Mouse (Mus musculus) forebrain, embryonic 14.5 days (tissue): ENCODE data around the gene B4galt1. TPM values are rescaled to one million over a fixed set of nuclear protein-coding genes. Genes with fewer than 3 reads are reported as not detected.

ENCODE experiments used
- ATAC-seq: fragments of 200-750 bp; cut with Nextera tagmentation; 2 replicates; pipeline ENCODE4 v1.8.0; 2017; ENCODE audit warnings: mild to moderate bottlenecking, moderate library complexity
- DNase-seq: peaks from one replicate; pipeline ENCODE4 v3.0.0-alpha.2; 2015; ENCODE audit warnings: low spot score
- H3K27ac ChIP-seq: fragments of 300-500 bp; sonication (generic); 2 replicates; pipeline ENCODE4 v1.5.1; 2014; ENCODE audit warnings: low read depth, mild to moderate bottlenecking, control low read depth, low read length, moderate library complexity
- H3K27me3 ChIP-seq: fragments of 300-500 bp; sonication (generic); replicated peaks from 2 replicates; pipeline ENCODE4 v1.6.1; 2014; ENCODE audit warnings: low read length, control low read depth, mixed read lengths; ENCODE audit not compliant: control insufficient read depth, insufficient read depth
- H3K36me3 ChIP-seq: fragments of 300-500 bp; sonication (generic); 2 replicates; pipeline ENCODE4 v1.6.1; 2014; ENCODE audit warnings: low read length, control low read depth; ENCODE audit not compliant: control insufficient read depth, insufficient read depth
- H3K4me1 ChIP-seq: fragments of 300-500 bp; sonication (generic); 2 replicates; pipeline ENCODE4 v1.6.1; 2014; ENCODE audit warnings: antibody characterized with exemption, low read length, control low read depth; ENCODE audit not compliant: control insufficient read depth, insufficient read depth
- H3K4me2 ChIP-seq: fragments of 300-500 bp; sonication (generic); 2 replicates; pipeline ENCODE4 v1.6.1; 2014; ENCODE audit warnings: mild to moderate bottlenecking, control low read depth, low read length
- H3K4me3 ChIP-seq: fragments of 300-500 bp; sonication (generic); 2 replicates; pipeline ENCODE4 v1.5.1; 2014; ENCODE audit warnings: low read depth, low read length, control low read depth
- H3K9ac ChIP-seq: fragments of 300-500 bp; sonication (generic); 2 replicates; pipeline ENCODE4 v1.6.1; 2014; ENCODE audit warnings: mild to moderate bottlenecking, low read length, control low read depth, moderate library complexity
- H3K9me3 ChIP-seq: fragments of 300-500 bp; sonication (generic); replicated peaks from 2 replicates; pipeline ENCODE4 v1.6.1; 2016; ENCODE audit warnings: low read length, control low read depth, mixed read lengths; ENCODE audit not compliant: control insufficient read depth
- WGBS: fragments of 180-500 bp; shearing (Covaris S2); extraction: QIAGEN DNeasy Blood & Tissue Kit; methylation state at CpG from one replicate; pipeline ENCODE4 v1.1.7; 2014; 5-methylcytosine and 5-hydroxymethylcytosine counted together
- microRNA-seq: library from miRNA; unstranded; fragments of <30 nt; microRNA quantifications from one replicate; pipeline ENCODE4, GENCODE M21; 2016
- polyA plus RNA-seq: library from polyadenylated mRNA; unstranded; fragments of >200 nt; fragmentation: Nextera tagmentation; extraction: Ambion mirVana; gene quantifications from 2 replicates; pipeline ENCODE4 v1.2.1, GENCODE M21; 2014

Gene B4galt1
- polyA plus RNA-seq, 1 experiment from 2014 or later, result 6.8 TPM

- 77% methylated on average over 4 of the region's 4 CpGs for WGBS
- no peaks in the 10 kb centered on the region for H3K27me3 ChIP-seq
- H3K9me3 ChIP-seq, result no peaks in the 10 kb centered on the region
- no peak overlapping the region for H3K4me2 ChIP-seq
- DNase-seq (no peak), ATAC-seq (no peak)
- H3K27ac ChIP-seq, result no peak overlapping the region
- H3K9ac ChIP-seq, result no peak overlapping the region
- H3K36me3 ChIP-seq, result no peaks in the 10 kb centered on the region
- H3K4me1 ChIP-seq, result no peaks in the 10 kb centered on the region; the same call in 1 of the 2 replicates
- H3K4me3 ChIP-seq, result no peak overlapping the region
Observed at GRCm38 (mm10) chr4:40776416-40776815, 77.4 kb downstream of the B4galt1 start.

GRCm38 (mm10) chr4:40774279-40775259 lies 79.2 kb downstream of the B4galt1 start:
- H3K36me3 ChIP-seq, result no peaks in the 10 kb centered on the region
- no peaks in the 10 kb centered on the region; the same call in 1 of the 2 replicates for H3K4me1 ChIP-seq
- no peak overlapping the region for H3K27ac ChIP-seq
- DNase-seq, result peak; percentile 77
- H3K4me2 ChIP-seq, result peak overlapping the region; percentile 28; the same call in 1 of the 2 replicates
- ATAC-seq, result peak; percentile 56; the same call in 1 of the 2 replicates
- no peaks in the 10 kb centered on the region for H3K9me3 ChIP-seq
- WGBS, result 23% methylated on average over 12 of the region's 12 CpGs
- H3K27me3 ChIP-seq, result no peaks in the 10 kb centered on the region
- H3K4me3 ChIP-seq, result no peak overlapping the region
- H3K9ac ChIP-seq, result no peak overlapping the region

GRCm38 (mm10) chr4:40759876-40760275 lies 93.9 kb downstream of the B4galt1 start:
- H3K27ac ChIP-seq, result no peak overlapping the region
- no peaks in the 10 kb centered on the region for H3K4me1 ChIP-seq
- H3K27me3 ChIP-seq, result 0 out of 2 replicates have a peak, but pooled peaks cover 8% of the 10 kb centered on the region
- WGBS, result 61% methylated on average over 5 of the region's 5 CpGs
- H3K36me3 ChIP-seq, result peaks cover 6% of the 10 kb centered on the region; the same call in 1 of the 2 replicates
- H3K9me3 ChIP-seq, result no peaks in the 10 kb centered on the region
- no peak for DNase-seq
- H3K4me3 ChIP-seq, result no peak overlapping the region
- H3K9ac ChIP-seq, result no peak overlapping the region
- ATAC-seq, result no peak
- no peak overlapping the region for H3K4me2 ChIP-seq

- Histone ChIP-seq H3K4me3 (peak within 1 kb of the TSS; percentile 59), H3K4me2 (peak within 1 kb of the TSS; percentile 81), H3K9ac (peak within 1 kb of the TSS; percentile 71), H3K4me1 (no peaks in the 10 kb centered on the region), H3K36me3 (peaks cover 25% of the 10 kb centered on the region), H3K27ac (peak within 1 kb of the TSS; percentile 58; the same call in 1 of the 2 replicates), H3K27me3 (0 out of 2 replicates have a peak, but pooled peaks cover 6% of the 10 kb centered on the region), H3K9me3 (no peaks in the 10 kb centered on the region)
- WGBS, result under 1% methylated on average over 40 of the region's 40 CpGs
- DNase-seq (peak; percentile 97), ATAC-seq (peak; percentile 99)
Observed at GRCm38 (mm10) chr4:40757780-40758420, 95.9 kb downstream of the B4galt1 start, which contains the start of gene Smu1. Gene Smu1 (minus strand): TSS chr4:40757923.

DNA sequence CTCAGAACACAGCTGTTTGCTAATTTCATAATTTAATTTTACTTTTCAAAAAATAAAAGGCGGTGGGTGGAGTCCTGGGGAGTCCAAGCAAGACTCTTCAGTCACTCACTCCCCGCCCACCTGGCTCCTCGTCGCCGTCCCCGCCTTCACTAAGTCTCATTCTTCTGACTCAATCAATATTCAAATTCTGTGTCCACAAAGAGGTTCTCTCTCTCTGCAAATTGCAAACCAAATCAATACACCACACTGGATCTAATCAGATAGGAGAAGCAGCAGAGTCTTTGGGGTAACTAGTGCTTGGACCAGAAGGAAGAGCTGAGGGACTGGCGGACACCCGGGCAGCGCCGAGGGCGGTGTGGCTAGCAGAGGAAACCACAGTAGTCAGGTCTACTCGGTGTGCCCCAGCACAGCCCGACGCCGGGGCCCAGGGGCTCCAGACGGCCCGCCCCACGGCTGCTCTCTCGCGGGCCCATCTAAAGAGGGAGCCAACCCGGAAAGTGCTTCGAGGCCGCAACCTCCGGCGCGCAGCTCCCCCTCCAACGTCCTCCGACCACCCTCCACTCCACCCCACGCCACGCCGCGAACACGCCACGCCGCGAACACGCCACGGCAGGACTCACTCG lies 96.5 kb downstream of the B4galt1 start:
- Histone ChIP-seq H3K27ac (peak overlapping the region; percentile 58; the same call in 1 of the 2 replicates), H3K4me1 (no peaks in the 10 kb centered on the region), H3K4me2 (peak overlapping the region; percentile 81), H3K4me3 (peak overlapping the region; percentile 59), H3K36me3 (peaks cover 31% of the 10 kb centered on the region), H3K27me3 (0 out of 2 replicates have a peak, but pooled peaks cover 6% of the 10 kb centered on the region), H3K9me3 (no peaks in the 10 kb centered on the region), H3K9ac (peak overlapping the region; percentile 71)
- WGBS, result under 1% methylated on average over 39 of the region's 39 CpGs
- DNase-seq, result no peak
- ATAC-seq, result peak; percentile 83

Small RNAs within 50 kb of the gene (microRNA-seq; reads per million reads assigned to microRNA genes)
- not detected for gene Gm24112
- gene Gm25931, result not detected
- not detected for gene Mir5123

Other genes starting within 250 kb of the B4galt1 start
- 59.1 and 59.5 TPM in 2 replicates for gene Aptx, start 150.8 kb downstream of the B4galt1 start, polyA plus RNA-seq
- 657 and 755 TPM in 2 replicates for gene Dnaja1, start 131.9 kb downstream of the B4galt1 start, polyA plus RNA-seq
- 169 and 177 TPM in 2 replicates for gene Smu1, start 96.1 kb downstream of the B4galt1 start, polyA plus RNA-seq
- not detected in 2 replicates for gene Spink4, start 66.0 kb upstream of the B4galt1 start, polyA plus RNA-seq
- gene Bag1, start 94.3 kb upstream of the B4galt1 start, polyA plus RNA-seq, result 209 and 216 TPM in 2 replicates
- 192 and 200 TPM in 2 replicates for gene Chmp5, start 94.4 kb upstream of the B4galt1 start, polyA plus RNA-seq
- gene Nfx1, start 116.9 kb upstream of the B4galt1 start, polyA plus RNA-seq, result 75.9 and 97.1 TPM in 2 replicates
- gene Aqp7, start 194.1 kb upstream of the B4galt1 start, polyA plus RNA-seq, result not detected in 2 replicates
- not detected in 2 replicates for gene Aqp3, start 244.2 kb upstream of the B4galt1 start, polyA plus RNA-seq